Mouse (Mus musculus): ENCODE results near the gene Ssc4d.

GRCm38 (mm10) chr5:135933900-135934441 is 40.4 kb downstream of the Ssc4d start:
- TF ChIP-seq CTCF (IDR thresholded peaks at IDR 0.05; ENCODE audit: low read depth, low read length), result no peak
- TF ChIP-seq POLR2AphosphoS5 (IDR thresholded peaks at IDR 0.05; ENCODE audit: insufficient replicate concordance, low read depth, low read length), result no peak
- no peak for TF ChIP-seq GATA1 (IDR thresholded peaks at IDR 0.05; ENCODE audit: borderline replicate concordance, low read length)
- no peak for TF ChIP-seq TAL1 (conservative IDR thresholded peaks at IDR 0.05; ENCODE audit: low read depth, low read length)
